11 mouse cellular contexts compared by ENCODE assay signal in genomic region chr11:102339195-102339594, GRCm38 (mm10). TPM values are rescaled to one million over a fixed set of nuclear protein-coding genes. Genes with fewer than 3 reads are reported as not detected.
A peak's percentile ranks its signal among the peaks of the same experiment; 100 is the strongest.
DNase-seq lines count a peak whose midpoint lies in the region; ATAC-seq and TF ChIP-seq lines count a peak whose summit lies in the region.
"Had no signal": no experiment of that assay in that cellular context is flagged by ENCODE, and none has a peak within 500 bp of the region (broad histone marks: within the 10 kb centered on the region; RNA-seq: fewer than 3 reads in every experiment).

No protein-coding gene starts in this region.

- H3K4me2 ChIP-seq in forebrain, embryonic 15.5 days (replicated peaks), result no peak overlapping the region
- H3K4me2 ChIP-seq in forebrain, postnatal 0 days (ENCODE audit: low read depth), result no peak overlapping the region
- H3K4me2 ChIP-seq in hindbrain, embryonic 11.5 days (replicated peaks; ENCODE audit: low read depth, low read length), result no peak overlapping the region
- H3K4me2 ChIP-seq: embryonic facial prominence, embryonic 13.5 days; hindbrain, embryonic 15.5 days; midbrain, embryonic 11.5 days had no signal

- no peak for ATAC-seq in forebrain, embryonic 15.5 days (replicated peaks)
- ATAC-seq in forebrain, postnatal 0 days, result no peak
- ATAC-seq in hindbrain, embryonic 11.5 days (ENCODE audit: low FRiP score), result no peak

- H3K36me3 ChIP-seq in forebrain, embryonic 15.5 days, result no peaks in the 10 kb centered on the region
- no peaks in the 10 kb centered on the region for H3K36me3 ChIP-seq in forebrain, postnatal 0 days (ENCODE audit: insufficient read depth)
- H3K36me3 ChIP-seq in hindbrain, embryonic 11.5 days (ENCODE audit: control insufficient read depth, insufficient read depth, low read length), result no peaks in the 10 kb centered on the region
- H3K36me3 ChIP-seq: embryonic facial prominence, embryonic 13.5 days; hindbrain, embryonic 15.5 days had no signal

- no peak overlapping the region for H3K9ac ChIP-seq in forebrain, embryonic 15.5 days (replicated peaks)
- H3K9ac ChIP-seq in forebrain, postnatal 0 days, result no peak overlapping the region
- no peak overlapping the region for H3K9ac ChIP-seq in hindbrain, embryonic 11.5 days (ENCODE audit: low read depth, low read length)
- H3K9ac ChIP-seq: embryonic facial prominence, embryonic 13.5 days; hindbrain, embryonic 15.5 days had no signal

- intact Hi-C loops in left cerebral cortex, postnatal 36 days (cut with DNase I), result loop anchor here (5.0 kb wide), 1 partner anchor 38 kb away; no protein-coding TSS in a partner anchor

- H3K9me3 ChIP-seq in forebrain, embryonic 15.5 days, result no peaks in the 10 kb centered on the region
- H3K9me3 ChIP-seq in forebrain, postnatal 0 days (ENCODE audit: low read length), result no peaks in the 10 kb centered on the region
- H3K9me3 ChIP-seq in hindbrain, embryonic 11.5 days (ENCODE audit: control insufficient read depth, low read length), result no peaks in the 10 kb centered on the region
- H3K9me3 ChIP-seq: embryonic facial prominence, embryonic 13.5 days; hindbrain, embryonic 15.5 days had no signal

- no peak overlapping the region for H3K4me3 ChIP-seq in forebrain, embryonic 15.5 days
- no peak overlapping the region for H3K4me3 ChIP-seq in forebrain, postnatal 0 days (ENCODE audit: low read depth, low read length)
- H3K4me3 ChIP-seq in hindbrain, embryonic 11.5 days (ENCODE audit: low read depth, low read length), result no peak overlapping the region
- H3K4me3 ChIP-seq: embryonic facial prominence, embryonic 13.5 days; hindbrain, embryonic 15.5 days had no signal

- TF ChIP-seq CTCF in forebrain, postnatal 0 days (IDR thresholded peaks at IDR 0.05; ENCODE audit: low read depth), result no peak

- no peak for DNase-seq in forebrain, postnatal 0 days
- DNase-seq in ovary, postnatal 36 days (ENCODE audit: low spot score), result peak; percentile 39
- no peak for DNase-seq in ovary, postnatal 14 days (ENCODE audit: low spot score)
- peak; percentile 66 for DNase-seq in gonadal fat pad, adult 2 months (ENCODE audit: low read depth)
- peak; percentile 92 for DNase-seq in lung, postnatal 36 days
- no peak for DNase-seq in left cerebral cortex, postnatal 36 days (ENCODE audit: low spot score in 2 of 2)
- no peak for DNase-seq in hindbrain, embryonic 11.5 days (ENCODE audit: low spot score)

- peak overlapping the region; percentile 49 for H3K27ac ChIP-seq in forebrain, embryonic 15.5 days (replicated peaks)
- H3K27ac ChIP-seq in forebrain, postnatal 0 days (ENCODE audit: low read depth, low read length), result no peak overlapping the region
- H3K27ac ChIP-seq in hindbrain, embryonic 11.5 days (ENCODE audit: low read depth, low read length), result no peak overlapping the region
- H3K27ac ChIP-seq: embryonic facial prominence, embryonic 13.5 days; hindbrain, embryonic 15.5 days had no signal

- H3K27me3 ChIP-seq in forebrain, embryonic 15.5 days, result no peaks in the 10 kb centered on the region
- H3K27me3 ChIP-seq in forebrain, postnatal 0 days (ENCODE audit: insufficient read depth, low read length), result no peaks in the 10 kb centered on the region
- H3K27me3 ChIP-seq in hindbrain, embryonic 11.5 days (ENCODE audit: control insufficient read depth, insufficient read depth, low read length), result no peaks in the 10 kb centered on the region
- H3K27me3 ChIP-seq: embryonic facial prominence, embryonic 13.5 days; hindbrain, embryonic 15.5 days had no signal

- WGBS in forebrain, embryonic 15.5 days, result 67% methylated on average over 11 of the region's 11 CpGs
- 59% methylated on average over 11 of the region's 11 CpGs for WGBS in forebrain, postnatal 0 days
- 83% methylated on average over 11 of the region's 11 CpGs for WGBS in hindbrain, embryonic 11.5 days

- H3K4me1 ChIP-seq in forebrain, embryonic 15.5 days, result peaks cover 17% of the 10 kb centered on the region
- H3K4me1 ChIP-seq in forebrain, postnatal 0 days (ENCODE audit: insufficient read depth), result 0 out of 2 replicates have a peak, but pooled peaks cover 3% of the 10 kb centered on the region
- no peaks in the 10 kb centered on the region for H3K4me1 ChIP-seq in hindbrain, embryonic 11.5 days (replicated peaks; ENCODE audit: control insufficient read depth, insufficient read depth, low read length)
- H3K4me1 ChIP-seq: embryonic facial prominence, embryonic 13.5 days had no signal

RNA-seq across cellular contexts. Expression of gene Ubtf, which starts 19.7 kb away (rescaled TPM):
- polyA plus RNA-seq in forebrain, embryonic 15.5 days (2015; fragmentation: Nextera tagmentation; extraction: Ambion mirVana), result 105 and 107 TPM in 2 replicates
- total RNA-seq in forebrain, postnatal 0 days (2014; rRNA removed), result 94.3 and 109 TPM in 2 replicates
- 73.2 and 78.7 TPM in 2 replicates for polyA plus RNA-seq in forebrain, postnatal 0 days (2015; fragmentation: Nextera tagmentation; extraction: Ambion mirVana)
- polyA plus RNA-seq in gonadal fat pad, adult 2 months (2012; rRNA removed), result 27.5 and 36.5 TPM in 2 replicates
- 100 to 1,000 TPM; 114 to 125 TPM for total RNA-seq in left cerebral cortex, postnatal 36 days (2021)
- polyA plus RNA-seq in hindbrain, embryonic 11.5 days (2014; fragmentation: Nextera tagmentation; extraction: Ambion mirVana), result 82.1 and 83.4 TPM in 2 replicates

RNA-seq across cellular contexts. Expression of gene Slc4a1, which starts 26.8 kb away (rescaled TPM):
- 1.9 and 2.6 TPM in 2 replicates for polyA plus RNA-seq in forebrain, embryonic 15.5 days (2015; fragmentation: Nextera tagmentation; extraction: Ambion mirVana)
- total RNA-seq in forebrain, postnatal 0 days (2014; rRNA removed), result 0.24 and 1.2 TPM in 2 replicates
- 0.50 and 0.68 TPM in 2 replicates for polyA plus RNA-seq in forebrain, postnatal 0 days (2015; fragmentation: Nextera tagmentation; extraction: Ambion mirVana)
- polyA plus RNA-seq in gonadal fat pad, adult 2 months (2012; rRNA removed), result 0.35 and 0.36 TPM in 2 replicates
- under 1 TPM; 0.39 to 0.50 TPM for total RNA-seq in left cerebral cortex, postnatal 36 days (2021)
- polyA plus RNA-seq in hindbrain, embryonic 11.5 days (2014; fragmentation: Nextera tagmentation; extraction: Ambion mirVana), result 25.8 and 28.1 TPM in 2 replicates

RNA-seq across cellular contexts. Expression of gene Atxn7l3, which starts 42.8 kb away (rescaled TPM):
- 27.6 and 29.5 TPM in 2 replicates for polyA plus RNA-seq in forebrain, embryonic 15.5 days (2015; fragmentation: Nextera tagmentation; extraction: Ambion mirVana)
- total RNA-seq in forebrain, postnatal 0 days (2014; rRNA removed), result 162 and 167 TPM in 2 replicates
- polyA plus RNA-seq in forebrain, postnatal 0 days (2015; fragmentation: Nextera tagmentation; extraction: Ambion mirVana), result 24.3 and 26.2 TPM in 2 replicates
- polyA plus RNA-seq in gonadal fat pad, adult 2 months (2012; rRNA removed), result 32.9 and 33.9 TPM in 2 replicates
- 100 to 1,000 TPM; 227 to 258 TPM for total RNA-seq in left cerebral cortex, postnatal 36 days (2021)
- polyA plus RNA-seq in hindbrain, embryonic 11.5 days (2014; fragmentation: Nextera tagmentation; extraction: Ambion mirVana), result 17.5 and 22.0 TPM in 2 replicates

RNA-seq across cellular contexts. Expression of gene Rundc3a, which starts 54.0 kb away (rescaled TPM):
- 149 and 150 TPM in 2 replicates for polyA plus RNA-seq in forebrain, embryonic 15.5 days (2015; fragmentation: Nextera tagmentation; extraction: Ambion mirVana)
- 306 and 418 TPM in 2 replicates for total RNA-seq in forebrain, postnatal 0 days (2014; rRNA removed)
- polyA plus RNA-seq in forebrain, postnatal 0 days (2015; fragmentation: Nextera tagmentation; extraction: Ambion mirVana), result 118 and 121 TPM in 2 replicates
- polyA plus RNA-seq in gonadal fat pad, adult 2 months (2012; rRNA removed), result 0.95 and 1.1 TPM in 2 replicates
- total RNA-seq in left cerebral cortex, postnatal 36 days (2021), result 100 to 1,000 TPM; 469 to 527 TPM
- polyA plus RNA-seq in hindbrain, embryonic 11.5 days (2014; fragmentation: Nextera tagmentation; extraction: Ambion mirVana), result 43.3 and 47.8 TPM in 2 replicates

RNA-seq across cellular contexts. Expression of gene Tmub2, which starts 54.5 kb away (rescaled TPM):
- 73.1 and 73.4 TPM in 2 replicates for polyA plus RNA-seq in forebrain, embryonic 15.5 days (2015; fragmentation: Nextera tagmentation; extraction: Ambion mirVana)
- 72.5 and 77.4 TPM in 2 replicates for total RNA-seq in forebrain, postnatal 0 days (2014; rRNA removed)
- 63.0 and 67.0 TPM in 2 replicates for polyA plus RNA-seq in forebrain, postnatal 0 days (2015; fragmentation: Nextera tagmentation; extraction: Ambion mirVana)
- polyA plus RNA-seq in gonadal fat pad, adult 2 months (2012; rRNA removed), result 58.8 and 66.7 TPM in 2 replicates
- total RNA-seq in left cerebral cortex, postnatal 36 days (2021), result 10 to 100 TPM; 70.8 to 77.7 TPM
- polyA plus RNA-seq in hindbrain, embryonic 11.5 days (2014; fragmentation: Nextera tagmentation; extraction: Ambion mirVana), result 64.0 and 65.2 TPM in 2 replicates

Comparison
In these comparisons a context has a peak if more than half of its experiments do, and no peak if none do; other contexts are left out.
1. DNase-seq: peak in ovary, postnatal 36 days (single experiment), gonadal fat pad, adult 2 months (single experiment) and lung, postnatal 36 days (single experiment); none in forebrain, postnatal 0 days (single experiment), ovary, postnatal 14 days (single experiment), left cerebral cortex, postnatal 36 days (0 of 2) and hindbrain, embryonic 11.5 days (single experiment).